Mouse (Mus musculus): ENCODE measurements around the gene Myadm.
"Not testable (repeated sequence)": the region's sequence is repeated elsewhere in the genome, so short reads cannot be mapped to it uniquely, and the experiment has no call there.

Gene Myadm

GRCm38 (mm10) chr7:3288976-3289970 lies at the start of gene Myadm, which contains the start of gene Prkcg:
TSS of gene Myadm (plus strand) at chr7:3289080.
TSS of gene Prkcg (plus strand) at chr7:3289179.
- ATAC-seq (ENCODE audit: low TSS enrichment): peak; percentile 73; the same call in 1 of the 2 replicates

- ATAC-seq (ENCODE audit: low TSS enrichment): no peak
Measured at GRCm38 (mm10) chr7:3239193-3239592, 49.7 kb upstream of the Myadm start.

GRCm38 (mm10) chr7:3260701-3261100 lies 28.2 kb upstream of the Myadm start:
- ATAC-seq (ENCODE audit: low TSS enrichment): no peak; the same call in 1 of the 2 replicates

GRCm38 (mm10) chr7:3261446-3261845 lies 27.4 kb upstream of the Myadm start:
- no peak for ATAC-seq (ENCODE audit: low TSS enrichment)

- ATAC-seq (ENCODE audit: low TSS enrichment): no peak
Measured at GRCm38 (mm10) chr7:3262789-3263188, 26.1 kb upstream of the Myadm start.

- ATAC-seq (ENCODE audit: low TSS enrichment): no peak
Measured at GRCm38 (mm10) chr7:3264390-3265022, 24.4 kb upstream of the Myadm start.

GRCm38 (mm10) chr7:3265311-3265710 lies 23.6 kb upstream of the Myadm start:
- ATAC-seq (ENCODE audit: low TSS enrichment): no peak

GRCm38 (mm10) chr7:3267261-3267660 lies 21.6 kb upstream of the Myadm start:
- no peak for ATAC-seq (ENCODE audit: low TSS enrichment)

- ATAC-seq (ENCODE audit: low TSS enrichment): no peak
Measured at GRCm38 (mm10) chr7:3267888-3268287, 21.0 kb upstream of the Myadm start.

GRCm38 (mm10) chr7:3268291-3268690 lies 20.6 kb upstream of the Myadm start:
- ATAC-seq (ENCODE audit: low TSS enrichment): no peak

GRCm38 (mm10) chr7:3272206-3272605 lies 16.7 kb upstream of the Myadm start:
- ATAC-seq (ENCODE audit: low TSS enrichment): no peak

- no peak for ATAC-seq (ENCODE audit: low TSS enrichment)
Measured at GRCm38 (mm10) chr7:3275455-3276170, 13.3 kb upstream of the Myadm start.

GRCm38 (mm10) chr7:3276781-3277180 lies 12.1 kb upstream of the Myadm start:
- not testable (repeated sequence) for ATAC-seq (ENCODE audit: low TSS enrichment)

GRCm38 (mm10) chr7:3280080-3280653 lies 8.7 kb upstream of the Myadm start:
- no peak for ATAC-seq (ENCODE audit: low TSS enrichment)

GRCm38 (mm10) chr7:3280654-3281153 lies 8.2 kb upstream of the Myadm start:
- ATAC-seq (ENCODE audit: low TSS enrichment): peak; percentile 88

- no peak for ATAC-seq (ENCODE audit: low TSS enrichment)
Measured at GRCm38 (mm10) chr7:3281741-3282140, 7.1 kb upstream of the Myadm start.

GRCm38 (mm10) chr7:3283081-3283875 lies 5.6 kb upstream of the Myadm start:
- ATAC-seq (ENCODE audit: low TSS enrichment): no peak

GRCm38 (mm10) chr7:3284604-3285003 lies 4.3 kb upstream of the Myadm start:
- no peak for ATAC-seq (ENCODE audit: low TSS enrichment)

GRCm38 (mm10) chr7:3286036-3286435 lies 2.8 kb upstream of the Myadm start:
- no peak for ATAC-seq (ENCODE audit: low TSS enrichment)

- ATAC-seq (ENCODE audit: low TSS enrichment): no peak
Measured at GRCm38 (mm10) chr7:3287186-3287585, 1.7 kb upstream of the Myadm start.
